Mouse (Mus musculus): Measurements from ENCODE around the gene Kirrel3. TPM values are rescaled to one million over a fixed set of nuclear protein-coding genes. Genes with fewer than 3 reads are reported as not detected.

Gene Kirrel3
- total RNA-seq, 1 experiment from 2014 or later = not detected

DNA sequence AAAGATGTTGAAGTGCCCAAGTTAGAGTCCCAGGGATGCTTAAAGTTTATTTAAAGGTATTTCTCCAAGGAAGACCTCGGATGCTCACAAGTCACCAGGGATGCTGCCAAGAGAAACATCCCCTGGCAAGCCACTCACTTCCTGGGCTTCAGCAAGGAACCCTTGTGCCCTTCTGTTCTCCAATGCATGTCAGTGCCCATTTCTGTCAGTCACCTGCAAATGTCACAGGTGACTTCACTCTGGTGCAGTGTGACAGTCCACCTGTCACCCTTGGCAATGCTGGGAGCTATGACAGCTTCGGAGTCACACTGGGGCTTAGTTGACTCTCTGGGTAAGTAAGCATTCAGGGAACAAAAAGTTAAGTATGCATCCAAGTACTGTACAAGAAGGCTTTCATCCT is 12.4 kb downstream of the Kirrel3 start:
- ATAC-seq (replicated peaks; ENCODE audit: low read depth, poor library complexity, severe bottlenecking) = no peak

DNA sequence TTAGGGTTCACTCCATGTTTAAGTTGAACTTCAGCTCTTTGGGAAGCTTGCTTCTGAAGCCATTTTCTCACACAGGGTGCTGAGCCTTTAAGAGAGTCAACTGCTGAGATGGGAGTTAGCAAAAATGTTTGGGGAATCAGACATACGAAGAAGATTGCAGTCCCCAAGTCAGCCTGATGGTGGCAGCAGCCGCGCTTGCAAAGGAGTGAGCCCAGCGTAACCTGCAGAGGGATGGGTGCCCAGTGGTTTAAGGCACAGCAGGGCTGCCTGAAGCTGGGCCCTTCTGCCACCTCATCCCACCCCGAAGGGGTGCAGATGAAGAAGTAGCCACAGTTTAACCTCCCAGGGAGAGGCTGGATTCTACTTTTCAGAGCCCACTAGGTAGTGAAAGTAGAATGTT is 13.0 kb downstream of the Kirrel3 start:
- peak; percentile 92 for ATAC-seq (replicated peaks; ENCODE audit: low read depth, poor library complexity, severe bottlenecking)

DNA sequence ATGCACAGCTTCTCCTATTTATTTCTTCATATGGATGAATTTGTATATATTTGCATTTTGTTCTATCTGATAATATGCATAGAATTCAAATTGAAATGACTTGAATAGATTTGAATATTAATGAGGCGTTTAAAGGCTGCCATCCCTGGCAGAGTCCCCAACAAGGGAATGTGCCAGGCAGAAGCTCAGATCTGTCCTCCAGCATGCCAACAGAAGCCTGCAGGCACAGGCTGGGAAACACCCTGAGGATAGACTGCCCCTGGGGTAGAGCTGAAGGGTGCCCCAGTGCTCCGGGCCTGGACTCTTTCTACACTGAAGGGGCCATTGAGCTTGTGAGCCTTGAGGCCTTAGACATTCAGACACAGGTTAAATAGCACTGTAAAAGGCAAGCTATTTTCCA is 21.5 kb downstream of the Kirrel3 start:
- no peak for ATAC-seq (replicated peaks; ENCODE audit: low read depth, poor library complexity, severe bottlenecking)

DNA sequence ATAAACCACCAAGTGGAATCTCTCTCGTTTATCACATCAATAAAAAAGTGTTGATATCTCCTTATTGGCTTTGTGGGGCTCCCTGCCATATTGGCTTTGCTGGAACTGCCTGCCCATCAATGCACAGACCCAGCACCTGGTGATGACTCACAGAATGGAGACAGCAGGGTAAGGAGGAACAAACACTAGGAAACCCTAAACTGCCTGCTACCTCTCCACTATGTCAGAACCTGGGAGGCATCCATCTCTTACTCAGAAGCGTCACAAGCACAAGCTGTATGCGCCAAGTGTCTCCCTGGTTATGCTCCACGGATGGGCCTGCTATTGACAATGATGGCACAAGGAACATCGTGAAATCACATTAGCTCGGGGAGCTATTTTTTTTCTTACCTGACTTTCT is 33.2 kb downstream of the Kirrel3 start:
- ATAC-seq (replicated peaks; ENCODE audit: low read depth, poor library complexity, severe bottlenecking) = no peak

DNA sequence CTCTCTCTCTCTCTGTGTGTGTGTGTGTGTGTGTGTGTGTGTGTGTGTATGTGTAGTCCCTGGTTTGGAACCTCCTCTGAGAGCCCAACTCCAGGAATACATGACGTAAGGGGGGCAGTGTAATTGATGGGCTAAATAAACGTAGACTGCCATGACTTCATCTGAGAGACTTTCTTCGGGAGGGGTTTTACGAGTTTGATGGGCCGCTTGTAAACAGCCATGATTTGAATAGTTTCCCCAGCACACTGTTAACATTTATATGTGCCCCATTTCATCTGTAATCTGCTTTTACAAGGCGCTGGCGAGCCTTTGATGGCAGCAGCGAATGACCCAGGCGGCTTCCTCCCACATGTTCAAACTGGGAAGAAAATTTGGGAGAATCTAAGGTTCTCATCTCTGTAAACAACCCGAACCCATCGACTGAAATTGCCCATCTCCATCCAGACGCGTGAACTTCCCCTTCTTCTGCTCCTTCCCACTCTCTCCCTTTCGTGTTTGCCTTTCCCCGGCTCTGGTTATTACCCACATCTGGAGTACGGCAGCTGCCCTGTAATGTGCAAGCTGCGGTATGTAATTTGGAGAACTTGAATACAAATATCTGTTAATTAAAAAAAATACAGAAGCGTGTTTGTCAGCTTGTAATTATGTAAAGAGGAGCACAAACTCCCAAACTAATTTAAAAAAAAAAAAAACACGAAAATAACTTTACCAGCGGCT is 34.7 kb downstream of the Kirrel3 start:
- ATAC-seq (replicated peaks; ENCODE audit: low read depth, poor library complexity, severe bottlenecking) = no peak

DNA sequence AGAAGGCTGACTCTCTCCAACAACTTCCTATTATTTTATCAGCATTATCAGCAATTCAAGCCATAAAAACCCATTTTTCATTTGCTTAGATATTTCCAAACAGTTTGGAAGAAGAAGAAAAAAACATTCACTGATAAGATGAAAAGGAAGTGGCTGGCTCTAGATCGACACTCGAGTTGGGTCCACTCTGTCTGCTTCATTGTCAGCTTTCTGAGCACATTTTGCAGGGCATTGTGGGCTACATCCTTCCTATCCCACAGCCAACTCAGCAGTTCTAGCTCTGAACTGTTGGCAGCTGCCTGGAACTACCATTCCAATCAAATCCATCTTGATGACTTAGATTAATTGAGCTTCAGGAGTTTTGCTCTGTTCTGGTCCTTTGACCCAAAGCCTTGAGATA is 40.0 kb downstream of the Kirrel3 start:
- no peak for ATAC-seq (replicated peaks; ENCODE audit: low read depth, poor library complexity, severe bottlenecking)

DNA sequence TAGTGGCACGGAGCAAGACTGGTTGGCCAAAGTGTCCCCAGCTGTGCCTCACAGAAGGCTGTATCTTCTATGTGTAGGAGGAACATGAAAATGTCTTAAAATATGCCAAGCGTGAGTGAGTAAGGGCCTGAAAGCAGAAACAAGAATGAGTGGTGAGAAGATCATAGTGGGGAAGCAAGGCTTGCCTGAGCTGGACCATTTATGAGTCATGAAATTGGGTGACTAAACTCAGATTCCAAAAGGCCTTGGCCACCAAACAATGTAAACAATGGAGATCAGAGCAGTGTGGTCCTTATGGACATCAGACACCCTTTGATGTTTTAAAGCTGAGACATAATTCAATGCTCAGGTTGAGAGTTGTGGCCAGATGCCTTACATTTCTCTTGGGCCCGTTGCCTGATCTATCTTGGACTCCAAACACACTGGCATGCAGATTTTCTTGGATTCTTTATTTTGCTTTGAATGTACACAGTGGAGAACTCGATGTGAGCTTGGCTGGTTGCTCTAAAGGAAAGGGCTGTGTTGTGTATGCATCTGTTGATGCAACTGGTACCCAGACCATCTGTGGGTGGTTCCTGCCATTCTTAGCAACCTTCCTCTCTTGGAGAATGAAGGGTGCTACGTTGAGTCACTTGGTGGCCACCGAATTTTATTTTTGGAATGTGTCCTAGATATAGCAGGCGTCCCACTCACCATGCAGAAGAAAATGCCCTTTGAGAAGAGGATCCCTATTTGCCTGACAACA is 53.1 kb downstream of the Kirrel3 start:
- no peak for ATAC-seq (replicated peaks; ENCODE audit: low read depth, poor library complexity, severe bottlenecking)

DNA sequence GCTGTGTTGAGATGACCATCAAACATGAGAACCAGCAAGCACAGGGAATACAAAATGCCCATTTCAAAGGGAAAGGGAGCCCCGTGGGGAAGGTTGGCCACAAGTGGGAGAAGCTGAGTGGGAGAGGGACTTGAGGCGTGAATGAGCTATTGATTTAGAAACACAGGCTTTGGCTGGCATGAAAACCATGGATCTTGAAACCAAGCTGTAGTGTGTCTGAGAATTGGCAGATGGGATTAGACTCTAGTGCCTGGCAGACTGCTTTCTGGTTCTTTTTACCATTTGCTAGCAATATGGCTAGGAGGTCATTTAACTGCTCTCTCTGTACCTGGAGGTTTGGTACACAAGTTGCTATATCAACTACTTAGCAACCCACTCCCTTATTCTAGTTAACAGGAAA is 56.2 kb downstream of the Kirrel3 start:
- ATAC-seq (replicated peaks; ENCODE audit: low read depth, poor library complexity, severe bottlenecking) = no peak

DNA sequence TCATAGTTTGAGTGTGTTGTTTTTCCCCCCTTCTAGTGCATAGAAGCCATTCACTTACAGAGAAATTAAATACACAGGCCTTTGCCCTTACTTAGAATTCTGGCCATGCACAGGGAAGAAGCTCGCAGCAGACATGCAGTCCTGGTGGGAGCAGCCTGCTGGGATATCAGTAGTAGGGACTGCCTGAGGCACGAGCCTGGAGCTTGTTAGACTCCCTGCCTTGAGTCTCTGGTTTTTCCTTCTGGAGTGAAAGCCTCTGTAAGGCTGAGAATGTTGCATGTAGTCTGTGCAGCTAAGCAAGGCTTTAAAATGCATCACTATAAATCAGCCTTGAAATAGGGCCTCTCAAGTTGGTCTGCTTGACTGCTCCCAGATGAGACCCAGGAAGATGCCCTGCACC is 70.0 kb downstream of the Kirrel3 start:
- ATAC-seq (replicated peaks; ENCODE audit: low read depth, poor library complexity, severe bottlenecking) = no peak

DNA sequence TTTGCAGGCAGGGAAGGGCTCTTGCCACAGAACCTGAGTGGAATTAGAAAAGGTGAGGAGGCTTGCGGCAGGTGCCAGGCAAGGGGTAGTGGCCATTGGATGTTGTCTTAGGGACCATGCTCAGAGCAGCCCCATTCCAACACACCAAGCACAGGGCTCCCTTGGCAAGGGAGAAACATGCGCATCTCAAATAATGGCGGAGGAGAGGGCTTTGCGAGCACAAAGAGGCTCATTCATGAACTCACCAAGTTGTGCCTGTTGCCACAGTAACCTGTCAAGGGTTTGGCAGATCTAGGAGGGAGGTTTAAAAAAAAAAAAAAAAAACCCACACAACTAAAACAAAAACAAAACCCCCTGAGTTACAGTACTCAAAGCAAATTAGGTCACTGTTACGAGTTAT is 72.2 kb downstream of the Kirrel3 start:
- no peak for ATAC-seq (replicated peaks; ENCODE audit: low read depth, poor library complexity, severe bottlenecking)

DNA sequence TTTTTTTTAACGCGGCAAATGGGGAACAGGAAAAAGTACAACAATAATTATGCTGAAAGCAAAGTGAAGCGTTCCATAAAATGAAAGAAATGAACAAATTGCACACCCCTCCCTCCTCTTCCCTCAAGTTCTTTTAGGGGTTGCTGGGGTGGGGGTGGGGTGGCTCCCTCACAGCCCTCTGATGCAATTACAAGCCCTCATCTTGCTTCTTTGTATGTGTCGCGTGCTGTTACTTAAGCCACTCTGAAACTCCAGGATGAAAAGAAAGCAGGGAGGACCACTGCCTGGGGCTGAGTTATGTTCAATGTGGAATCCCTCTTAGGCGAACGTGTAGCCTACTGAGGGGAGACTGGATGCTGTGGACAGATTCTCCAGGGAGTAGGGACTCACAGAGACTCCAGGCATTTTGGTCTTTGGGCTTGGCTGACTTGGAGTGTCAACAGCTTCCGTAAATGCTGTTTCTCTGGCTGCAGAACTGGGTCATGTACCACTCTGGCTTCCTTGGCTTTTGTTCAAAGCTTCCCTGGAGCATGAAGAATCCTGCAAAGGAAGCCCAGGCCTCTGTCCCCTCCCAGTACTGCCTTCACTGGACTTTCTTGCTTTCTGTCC is 72.7 kb downstream of the Kirrel3 start:
- no peak for ATAC-seq (replicated peaks; ENCODE audit: low read depth, poor library complexity, severe bottlenecking)

DNA sequence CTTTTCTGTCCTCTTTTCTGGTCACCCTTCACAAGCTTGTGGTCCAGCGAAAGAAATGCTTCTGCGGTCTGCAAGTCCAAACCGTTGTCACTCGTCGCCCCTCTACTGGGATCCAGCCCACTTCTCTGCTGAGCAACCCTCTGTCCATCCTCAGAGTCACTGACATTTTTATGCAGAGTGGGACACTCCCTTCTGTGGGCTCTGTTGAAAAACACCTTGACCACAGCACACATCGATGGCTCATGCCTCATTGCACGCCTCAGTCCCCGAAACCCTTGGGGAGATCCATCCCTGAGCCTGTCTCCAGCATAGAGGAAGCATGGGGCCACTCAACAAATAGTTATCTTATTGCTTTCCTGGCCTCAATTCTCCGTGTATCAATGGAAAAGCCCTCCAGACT is 73.4 kb downstream of the Kirrel3 start:
- no peak for ATAC-seq (replicated peaks; ENCODE audit: low read depth, poor library complexity, severe bottlenecking)

DNA sequence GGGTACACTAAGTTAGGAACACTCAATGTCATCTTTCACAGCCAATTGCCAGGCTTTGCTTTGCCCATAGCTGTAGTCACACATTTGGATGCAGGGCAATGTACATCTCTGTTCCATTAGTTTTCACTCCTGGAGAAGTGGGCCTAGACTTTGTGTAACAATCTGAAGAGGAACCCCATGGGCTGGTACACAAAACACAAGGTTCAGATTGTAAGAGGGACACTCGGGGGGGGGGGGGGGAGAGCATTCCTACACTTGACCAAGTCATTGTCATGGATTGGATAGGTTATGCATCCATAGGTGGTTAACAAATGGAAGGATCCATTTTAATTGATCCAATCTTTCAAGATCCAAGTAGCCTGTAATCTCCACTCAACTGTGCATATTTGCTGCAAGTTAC is 75.6 kb downstream of the Kirrel3 start:
- no peak for ATAC-seq (replicated peaks; ENCODE audit: low read depth, poor library complexity, severe bottlenecking)

DNA sequence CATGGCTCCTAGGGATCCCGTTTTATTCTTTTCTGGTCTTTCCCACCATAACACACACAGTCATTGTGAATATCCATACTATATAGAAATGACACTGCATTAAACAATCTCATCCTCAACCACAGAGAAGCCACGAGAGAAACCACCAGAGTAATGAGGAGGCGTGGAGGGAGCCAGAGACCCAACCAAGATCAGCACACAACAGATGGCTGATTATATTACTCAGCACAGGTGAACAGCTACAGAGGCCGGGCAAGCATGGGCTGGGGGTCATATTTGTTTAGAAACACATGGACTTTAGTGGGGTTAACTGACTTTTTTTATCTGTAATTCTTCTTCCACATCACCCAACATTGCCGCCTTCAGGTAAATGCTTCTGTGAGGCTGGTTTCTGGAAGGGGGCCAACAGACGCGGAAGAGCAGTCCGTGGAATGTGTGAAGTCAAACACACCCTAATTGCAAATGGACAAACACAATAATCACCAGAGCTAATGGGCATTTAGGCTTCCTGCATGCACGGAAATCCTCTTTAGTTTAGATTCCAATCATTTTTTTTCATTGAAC is 76.8 kb downstream of the Kirrel3 start:
- no peak for ATAC-seq (replicated peaks; ENCODE audit: low read depth, poor library complexity, severe bottlenecking)

DNA sequence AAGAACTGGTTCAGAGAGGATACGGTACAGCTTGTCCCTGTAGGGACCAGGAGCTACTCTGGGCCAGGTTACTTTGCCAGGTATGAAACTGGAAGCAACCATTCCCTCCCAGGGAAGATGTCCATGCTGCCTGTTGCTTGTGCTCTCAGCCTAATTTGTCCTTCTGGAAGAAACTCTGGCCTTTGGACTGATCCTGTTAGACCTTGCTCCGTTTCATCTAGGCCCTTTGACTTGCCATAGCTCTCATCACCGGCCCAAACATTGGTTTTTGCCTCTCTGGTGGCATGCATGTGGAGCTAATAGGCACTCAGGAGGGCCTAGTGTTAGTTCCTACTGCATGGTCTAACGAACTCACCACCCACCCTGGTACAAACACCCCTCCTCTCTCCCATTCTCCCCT is 88.2 kb downstream of the Kirrel3 start:
- no peak for ATAC-seq (replicated peaks; ENCODE audit: low read depth, poor library complexity, severe bottlenecking)

DNA sequence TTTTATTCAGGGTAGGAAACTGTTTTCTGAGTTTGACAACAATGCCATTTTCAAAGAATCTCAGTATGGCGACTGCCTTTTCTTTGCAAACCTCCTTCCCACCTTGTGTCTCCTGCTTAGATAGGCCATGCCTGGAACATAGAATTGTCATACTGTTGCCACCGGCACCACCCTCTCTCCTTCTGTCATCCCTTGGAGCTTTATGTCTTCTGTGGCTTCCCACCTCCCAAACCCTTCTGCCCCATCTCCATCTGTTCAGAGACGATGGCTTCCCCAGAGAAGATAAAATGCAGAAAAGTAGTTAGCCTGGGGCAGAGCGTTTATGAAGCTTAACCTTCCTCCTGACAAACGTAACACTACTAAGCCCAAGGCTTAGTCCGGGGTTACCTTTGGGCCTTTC is 88.9 kb downstream of the Kirrel3 start:
- no peak for ATAC-seq (replicated peaks; ENCODE audit: low read depth, poor library complexity, severe bottlenecking)

DNA sequence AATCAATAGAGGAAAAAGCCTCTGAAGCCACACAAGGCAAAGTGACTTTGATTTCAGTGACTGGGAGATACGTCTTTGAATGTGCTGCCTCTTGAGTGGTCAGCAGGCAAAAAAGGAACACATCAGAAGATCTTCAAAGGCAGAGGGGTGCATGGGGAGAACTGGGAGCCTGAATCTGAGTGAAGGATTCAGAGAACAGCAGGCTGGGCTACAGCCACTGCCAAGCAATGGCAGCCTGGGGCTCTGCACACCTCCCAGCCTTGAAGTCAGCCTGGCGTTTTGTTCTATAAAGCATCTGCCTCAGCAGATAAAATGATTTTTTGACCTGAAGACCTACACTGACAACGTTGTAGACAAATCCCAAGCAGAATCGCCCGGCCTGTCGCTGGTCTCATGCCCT is 93.5 kb downstream of the Kirrel3 start:
- ATAC-seq (replicated peaks; ENCODE audit: low read depth, poor library complexity, severe bottlenecking) = no peak

DNA sequence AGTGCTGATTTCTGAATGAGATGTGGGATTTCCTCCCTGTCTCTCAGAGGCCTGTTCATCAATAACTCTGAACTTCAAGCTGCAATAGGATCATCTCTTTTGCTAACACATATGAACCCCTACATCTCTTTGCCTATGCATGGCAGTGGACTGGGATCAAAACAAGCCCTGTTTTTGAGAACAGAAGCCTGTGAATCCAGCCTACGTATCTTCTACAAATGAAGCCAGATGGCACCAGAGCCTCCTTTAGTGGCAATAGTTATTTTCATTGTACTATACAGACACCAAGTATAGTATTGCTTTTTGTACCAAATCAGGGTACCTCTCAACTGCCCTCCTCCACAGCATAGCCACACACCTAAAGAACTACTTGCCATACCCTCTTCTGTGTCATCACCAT is 94.4 kb downstream of the Kirrel3 start:
- no peak for ATAC-seq (replicated peaks; ENCODE audit: low read depth, poor library complexity, severe bottlenecking)

DNA sequence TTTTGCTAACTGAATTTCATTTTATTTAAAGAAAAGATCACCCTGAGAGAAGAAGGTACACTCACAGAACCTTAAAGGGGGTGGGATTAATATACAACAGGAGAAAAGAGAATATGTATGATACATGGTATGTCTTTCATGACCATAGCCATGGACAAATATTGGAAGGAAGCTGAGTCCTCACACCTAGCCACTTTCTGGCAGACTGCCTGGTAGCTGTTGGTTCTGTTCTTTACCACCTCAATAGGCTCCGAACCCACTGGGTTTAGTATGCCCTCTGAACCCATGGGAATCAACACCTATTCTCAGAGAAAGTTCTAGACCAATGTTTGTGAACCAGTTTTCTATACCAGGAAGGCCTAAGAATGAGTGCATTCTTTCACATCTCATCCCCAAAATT is 96.8 kb downstream of the Kirrel3 start:
- ATAC-seq (replicated peaks; ENCODE audit: low read depth, poor library complexity, severe bottlenecking) = no peak

DNA sequence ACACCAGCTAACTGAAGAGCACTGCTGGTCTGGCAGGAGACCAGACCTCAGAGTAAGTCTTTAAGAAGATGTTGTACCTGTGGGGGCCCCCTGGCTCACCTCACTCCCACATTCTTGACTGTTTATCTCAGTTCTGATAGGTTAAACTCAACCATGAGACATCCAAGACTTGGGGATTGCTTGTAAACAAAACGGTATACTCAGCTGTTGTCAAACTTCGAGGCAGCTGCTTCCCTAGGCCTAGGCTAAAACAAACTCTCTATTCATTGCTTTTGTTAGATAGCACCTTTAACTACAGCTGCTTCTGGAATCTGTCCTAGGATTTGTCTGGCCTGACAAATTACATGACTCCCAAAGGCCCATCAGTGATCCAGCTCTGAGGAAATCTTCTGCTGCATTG is 99.8 kb downstream of the Kirrel3 start:
- ATAC-seq (replicated peaks; ENCODE audit: low read depth, poor library complexity, severe bottlenecking) = no peak

DNA sequence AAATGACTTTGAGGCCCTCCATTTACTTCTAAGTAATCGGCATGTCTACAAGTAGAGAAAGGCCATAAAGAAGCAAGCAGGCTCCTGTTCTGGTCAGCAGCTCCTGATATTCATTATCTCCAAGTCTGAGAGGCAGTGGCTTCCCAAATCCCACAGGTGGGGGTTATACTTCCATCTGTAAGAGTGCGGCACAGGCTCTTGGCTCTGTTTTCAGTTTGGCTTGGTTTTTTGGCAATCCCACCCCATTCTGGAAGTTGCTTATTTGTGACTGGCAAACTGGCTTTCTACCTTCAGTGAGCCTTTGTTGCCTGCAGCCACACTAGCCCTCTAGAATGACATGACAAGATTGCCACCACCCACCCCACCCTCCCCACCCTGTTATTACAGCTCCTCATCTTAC is 100.4 kb downstream of the Kirrel3 start:
- no peak for ATAC-seq (replicated peaks; ENCODE audit: low read depth, poor library complexity, severe bottlenecking)
